Mouse (Mus musculus): ENCODE measurements around the gene Enpp3. TPM values are rescaled to one million over a fixed set of nuclear protein-coding genes. Genes with fewer than 3 reads are reported as not detected.

Enpp3 gene
- polyA plus RNA-seq (2015; fragmentation: Nextera tagmentation; extraction: Ambion mirVana): 1.9 and 2.0 TPM in 2 replicates

DNA sequence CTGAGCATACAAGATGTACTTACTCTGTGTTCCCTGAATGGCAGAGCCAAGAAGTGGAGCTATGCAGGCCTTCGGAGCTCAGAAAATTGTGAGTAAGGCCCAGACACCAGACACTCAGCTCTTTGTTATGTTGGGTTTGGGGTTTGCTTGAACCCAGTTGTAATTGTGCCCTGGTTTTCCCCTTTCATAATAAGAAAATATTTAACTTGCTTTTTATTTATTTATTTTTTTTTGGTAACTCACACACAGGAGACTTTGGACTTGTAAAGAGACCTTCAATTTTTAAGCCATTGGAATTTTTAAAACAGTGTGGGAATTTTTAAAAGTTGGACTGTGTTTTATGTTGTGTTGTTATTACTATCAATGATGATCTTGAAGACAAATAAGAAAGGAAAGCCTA, at the start of gene Enpp3:
TSS of gene Enpp3 (minus strand) at position 148 of the 400 bp plus-strand sequence.
- H3K4me1 ChIP-seq: no peaks in the 10 kb centered on the region
- no peak within 1 kb of the TSS for H3K4me3 ChIP-seq
- H3K9ac ChIP-seq: no peak within 1 kb of the TSS
- no peaks in the 10 kb centered on the region for H3K27me3 ChIP-seq
- no peaks in the 10 kb centered on the region for H3K9me3 ChIP-seq
- no peak for ATAC-seq (ENCODE audit: borderline replicate concordance, extremely low read depth, low FRiP score, low TSS enrichment)
- 87% methylated on average over 1 of the region's 1 CpGs for WGBS
- no peak within 1 kb of the TSS for H3K4me2 ChIP-seq
- H3K27ac ChIP-seq: no peak within 1 kb of the TSS
- H3K36me3 ChIP-seq: no peaks in the 10 kb centered on the region

DNA sequence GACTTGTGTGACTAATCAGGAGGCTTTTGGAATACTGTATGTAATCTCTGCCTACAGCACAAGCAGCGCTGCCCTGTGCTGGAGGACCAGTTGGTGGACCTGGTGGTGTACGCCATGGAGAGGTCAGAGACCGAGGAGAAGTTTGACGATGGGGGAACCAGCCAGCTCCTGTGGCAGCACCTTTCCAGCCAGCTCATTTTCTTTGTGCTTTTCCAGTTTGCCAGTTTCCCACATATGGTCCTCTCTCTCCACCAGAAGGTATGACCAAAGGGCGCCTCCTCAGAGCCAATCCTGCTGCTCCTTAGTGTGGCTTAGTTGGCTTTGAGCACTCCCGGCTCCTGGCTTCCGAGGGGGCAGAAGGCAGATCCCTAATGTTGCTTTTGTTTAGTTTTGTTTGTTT, 45.7 kb upstream of the Enpp3 start:
- Histone ChIP-seq H3K9ac (no peak overlapping the region), H3K27me3 (no peaks in the 10 kb centered on the region), H3K4me3 (no peak overlapping the region), H3K4me1 (no peaks in the 10 kb centered on the region), H3K4me2 (no peak overlapping the region), H3K9me3 (no peaks in the 10 kb centered on the region), H3K27ac (no peak overlapping the region), H3K36me3 (peaks cover 70% of the 10 kb centered on the region)
- no peak for ATAC-seq (ENCODE audit: borderline replicate concordance, extremely low read depth, low FRiP score, low TSS enrichment)
- WGBS: 92% methylated on average over 7 of the region's 7 CpGs

DNA sequence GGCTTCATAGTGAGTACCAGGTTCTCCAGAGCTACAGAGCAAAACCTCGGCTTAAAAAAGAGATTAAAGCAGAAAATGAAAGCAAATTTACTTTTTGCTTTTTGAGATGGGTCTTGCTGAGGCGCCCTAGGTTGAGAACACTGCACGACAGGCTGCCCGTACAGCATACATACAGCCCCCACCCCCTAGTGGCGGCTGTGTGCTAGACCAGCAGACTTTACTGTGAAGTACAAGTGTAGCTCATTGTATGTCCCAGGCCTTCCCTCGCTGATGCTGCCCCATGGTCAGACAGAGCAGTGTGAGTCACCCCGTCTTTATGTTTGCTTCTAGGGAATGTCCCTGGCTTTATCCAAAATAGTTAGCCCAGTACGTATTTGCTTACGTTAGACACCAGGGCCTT, 43.4 kb upstream of the Enpp3 start:
- Histone ChIP-seq H3K9me3 (no peaks in the 10 kb centered on the region), H3K27me3 (no peaks in the 10 kb centered on the region), H3K4me3 (no peak overlapping the region), H3K36me3 (peaks cover 75% of the 10 kb centered on the region), H3K4me1 (no peaks in the 10 kb centered on the region), H3K4me2 (no peak overlapping the region), H3K27ac (no peak overlapping the region), H3K9ac (no peak overlapping the region)
- no peak for ATAC-seq (ENCODE audit: borderline replicate concordance, extremely low read depth, low FRiP score, low TSS enrichment)
- WGBS: 76% methylated on average over 9 of the region's 9 CpGs

DNA sequence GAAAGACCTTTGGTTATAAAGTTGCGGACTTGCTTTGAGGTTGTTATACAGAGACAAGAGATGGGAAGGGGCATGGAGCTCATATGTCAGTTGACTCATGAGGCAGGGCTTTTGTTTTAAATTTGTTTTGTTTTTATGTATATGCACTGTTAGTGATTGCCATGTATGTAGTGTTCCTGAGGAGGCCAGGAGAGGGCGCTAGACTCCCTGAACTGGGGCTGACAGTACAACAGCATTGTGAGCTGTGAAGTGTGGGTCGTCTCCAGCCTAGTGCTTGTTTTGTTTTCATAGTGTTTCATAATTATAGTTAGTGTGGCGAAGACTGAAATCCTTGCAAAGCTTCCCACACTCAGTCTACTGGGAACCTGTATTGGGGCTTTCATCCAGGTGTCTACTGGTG, 31.0 kb upstream of the Enpp3 start:
- ATAC-seq (ENCODE audit: borderline replicate concordance, extremely low read depth, low FRiP score, low TSS enrichment): no peak
- Histone ChIP-seq H3K36me3 (peaks cover 60% of the 10 kb centered on the region), H3K4me1 (no peaks in the 10 kb centered on the region), H3K4me3 (no peak overlapping the region), H3K27me3 (no peaks in the 10 kb centered on the region), H3K9me3 (no peaks in the 10 kb centered on the region), H3K27ac (no peak overlapping the region), H3K4me2 (no peak overlapping the region), H3K9ac (no peak overlapping the region)
- 72% methylated on average over 4 of the region's 4 CpGs for WGBS

DNA sequence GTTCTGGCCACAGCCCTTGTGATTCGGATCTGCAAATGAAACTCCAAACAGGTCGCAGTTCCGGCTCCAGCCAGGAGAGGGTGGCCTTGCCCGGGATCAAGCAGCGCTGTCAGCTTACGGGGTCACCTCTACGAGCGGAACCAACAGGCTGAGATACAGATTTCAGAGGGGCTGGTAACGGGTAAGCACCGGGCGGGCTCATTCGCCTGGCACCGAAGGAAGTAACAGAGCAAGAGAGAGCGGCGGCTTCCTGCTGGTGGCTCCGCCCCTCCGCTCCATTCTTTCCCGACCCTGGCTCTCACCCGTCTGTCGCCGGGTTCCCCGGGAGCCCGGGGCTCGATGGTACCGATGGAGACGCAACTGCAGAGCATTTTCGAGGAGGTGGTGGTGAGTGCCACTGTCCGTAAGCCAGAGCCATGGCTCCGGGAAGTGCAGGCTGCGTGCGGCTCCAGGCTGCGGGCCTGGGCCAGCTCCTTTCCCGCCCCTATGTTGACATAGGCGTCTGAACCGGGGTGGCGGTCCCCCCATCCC, 27.2 kb upstream of the Enpp3 start, which contains the start of gene Med23:
TSS of gene Med23 (plus strand) at position 227 of the 531 bp plus-strand sequence.
- no peaks in the 10 kb centered on the region for H3K4me1 ChIP-seq
- WGBS: under 1% methylated on average over 36 of the region's 36 CpGs

DNA sequence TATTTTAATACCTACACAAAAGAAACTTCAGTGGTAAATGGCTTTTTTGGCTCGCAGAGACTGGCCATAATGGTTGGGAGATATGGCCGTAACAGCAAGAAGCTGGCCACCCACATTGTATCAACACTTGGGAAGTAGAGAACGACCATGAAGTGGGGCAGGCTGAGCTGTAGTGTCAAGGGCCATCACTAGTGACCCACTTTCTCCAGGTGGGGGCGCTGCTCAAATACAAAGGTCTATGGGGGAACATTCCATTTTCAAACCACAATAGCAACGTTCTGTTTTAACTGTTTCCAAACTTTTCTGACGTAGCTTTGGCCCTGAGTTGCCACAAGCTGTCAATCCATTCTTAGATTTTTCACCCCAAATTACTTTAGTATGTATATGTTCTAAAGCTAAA, 21.8 kb upstream of the Enpp3 start:
- Histone ChIP-seq H3K9ac (no peak overlapping the region), H3K27me3 (no peaks in the 10 kb centered on the region), H3K4me3 (no peak overlapping the region), H3K9me3 (no peaks in the 10 kb centered on the region), H3K27ac (no peak overlapping the region), H3K4me1 (no peaks in the 10 kb centered on the region), H3K36me3 (no peaks in the 10 kb centered on the region), H3K4me2 (no peak overlapping the region)
- WGBS: 55% methylated on average over 6 of the region's 6 CpGs
- ATAC-seq (ENCODE audit: borderline replicate concordance, extremely low read depth, low FRiP score, low TSS enrichment): no peak

More for the DNA sequence above, 27.2 kb upstream of the Enpp3 start, which contains the start of gene Med23:
- H3K4me3 ChIP-seq: peak within 1 kb of the TSS; percentile 98
- H3K27ac ChIP-seq: 0 out of 2 replicates have a peak within 1 kb of the TSS, but pooled peaks have one; percentile 51
- peaks cover 26% of the 10 kb centered on the region for H3K36me3 ChIP-seq
- no peaks in the 10 kb centered on the region for H3K9me3 ChIP-seq
- H3K9ac ChIP-seq: peak within 1 kb of the TSS; percentile 92
- peak; percentile 100 for ATAC-seq (ENCODE audit: borderline replicate concordance, extremely low read depth, low FRiP score, low TSS enrichment)
- H3K4me2 ChIP-seq: peak within 1 kb of the TSS; percentile 58
- no peaks in the 10 kb centered on the region for H3K27me3 ChIP-seq

DNA sequence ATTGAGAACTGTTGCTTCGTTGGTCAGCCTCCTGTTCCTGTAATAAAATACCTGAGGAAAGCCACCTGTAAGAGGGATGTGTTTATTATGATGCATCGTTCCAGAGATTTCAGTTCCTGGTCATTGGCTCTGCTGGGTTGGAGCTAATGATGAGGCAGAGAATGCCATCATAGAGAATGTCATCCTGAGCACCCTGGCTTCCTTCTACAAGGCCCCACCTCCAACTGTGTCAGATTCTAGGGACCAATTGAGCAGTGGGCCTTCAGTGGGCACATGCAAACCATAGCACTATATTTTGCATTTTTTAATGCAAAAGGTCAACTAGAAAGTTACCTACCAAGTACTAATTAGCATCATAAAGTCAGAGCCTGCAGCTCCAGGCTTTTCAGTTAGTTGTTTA, 20.5 kb upstream of the Enpp3 start:
- H3K4me1 ChIP-seq: no peaks in the 10 kb centered on the region
- no peak for ATAC-seq (ENCODE audit: borderline replicate concordance, extremely low read depth, low FRiP score, low TSS enrichment)
- no peaks in the 10 kb centered on the region for H3K36me3 ChIP-seq
- H3K9me3 ChIP-seq: no peaks in the 10 kb centered on the region
- 73% methylated on average over 2 of the region's 2 CpGs for WGBS
- no peak overlapping the region for H3K27ac ChIP-seq
- H3K9ac ChIP-seq: no peak overlapping the region
- H3K4me3 ChIP-seq: no peak overlapping the region
- no peaks in the 10 kb centered on the region for H3K27me3 ChIP-seq
- no peak overlapping the region for H3K4me2 ChIP-seq

DNA sequence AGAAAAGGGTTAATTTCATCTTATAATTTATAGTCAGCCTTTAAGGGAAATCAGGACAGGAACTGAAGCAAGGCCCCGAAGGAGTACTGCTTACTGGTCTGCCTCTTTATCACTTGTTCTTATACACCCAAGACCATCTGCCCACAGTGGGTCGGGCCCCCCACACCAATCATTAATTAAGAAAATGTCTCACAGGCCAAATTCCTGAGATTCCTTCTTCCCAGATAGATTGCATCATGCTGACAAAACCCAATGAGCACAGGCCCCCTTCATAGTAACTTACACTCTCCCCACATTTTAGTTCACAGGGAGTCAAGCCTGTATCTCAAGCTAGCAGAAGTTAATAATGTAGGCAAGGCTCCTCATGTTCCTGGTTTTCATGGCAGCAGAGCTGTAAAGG, 625 bp downstream of the Enpp3 start:
- WGBS: 14% methylated on average over 2 of the region's 2 CpGs
- no peak overlapping the region for H3K27ac ChIP-seq

DNA sequence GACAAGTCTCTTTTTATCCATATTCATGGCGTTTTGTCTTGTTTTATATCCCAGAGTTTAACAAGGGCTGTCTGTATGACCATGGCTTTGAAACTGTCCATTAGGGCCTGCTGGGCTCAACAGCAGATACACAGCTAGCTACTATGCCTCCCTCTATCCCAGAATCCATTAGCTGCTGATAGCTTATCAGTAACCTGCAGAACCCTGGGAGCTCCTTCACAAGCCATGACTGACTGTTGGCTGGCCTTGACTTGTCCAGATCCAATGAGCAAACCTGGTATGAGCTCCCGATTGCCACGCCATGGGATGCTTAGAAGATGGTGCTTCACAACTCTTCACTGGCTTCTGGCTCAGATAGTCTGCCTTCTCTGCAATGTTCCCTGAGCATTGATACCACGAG, 1.8 kb downstream of the Enpp3 start:
- H3K9ac ChIP-seq: no peak overlapping the region
- WGBS: 91% methylated on average over 4 of the region's 4 CpGs

More for the DNA sequence above, 625 bp downstream of the Enpp3 start:
- H3K36me3 ChIP-seq: no peaks in the 10 kb centered on the region
- no peak overlapping the region for H3K9ac ChIP-seq
- no peak overlapping the region for H3K4me3 ChIP-seq
- H3K27me3 ChIP-seq: no peaks in the 10 kb centered on the region
- H3K4me2 ChIP-seq: no peak overlapping the region
- no peaks in the 10 kb centered on the region for H3K4me1 ChIP-seq
- ATAC-seq (ENCODE audit: borderline replicate concordance, extremely low read depth, low FRiP score, low TSS enrichment): no peak
- no peaks in the 10 kb centered on the region for H3K9me3 ChIP-seq

DNA sequence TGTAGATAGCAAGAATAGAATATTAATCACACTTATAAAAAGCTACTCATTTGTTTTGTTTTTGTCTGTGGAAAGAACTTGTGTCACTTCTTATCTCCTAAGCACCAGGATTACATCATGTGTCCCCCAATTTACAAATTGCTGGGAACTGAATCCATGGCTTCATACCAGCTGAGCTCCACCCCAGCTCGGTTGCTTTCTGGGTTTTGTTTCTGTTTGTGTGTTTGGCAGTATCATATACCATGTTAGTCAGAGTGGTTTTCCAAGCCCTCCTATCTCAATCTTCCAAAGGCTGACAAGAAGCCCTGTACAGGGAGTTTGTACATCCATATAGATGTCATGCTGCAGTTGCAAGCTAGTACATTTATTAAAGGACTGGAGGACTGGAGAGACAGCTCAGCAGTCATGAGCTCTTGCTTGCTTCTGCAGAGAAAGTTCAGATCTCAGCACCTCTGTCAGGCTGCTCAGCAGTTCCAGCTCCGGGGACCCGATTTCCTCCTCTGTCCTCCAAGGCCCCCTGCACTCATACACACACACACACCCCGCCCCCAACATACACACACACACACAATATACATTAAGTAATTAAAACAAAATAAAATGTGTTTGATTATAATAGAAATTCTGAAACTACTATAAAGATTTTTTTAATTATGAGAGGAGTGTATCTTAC, 6.1 kb downstream of the Enpp3 start:
- no peak overlapping the region for H3K9ac ChIP-seq
- H3K4me3 ChIP-seq: no peak overlapping the region
- H3K27ac ChIP-seq: no peak overlapping the region
- WGBS: 39% methylated on average over 4 of the region's 4 CpGs
- peak overlapping the region; percentile 48 for H3K4me2 ChIP-seq
- no peaks in the 10 kb centered on the region for H3K36me3 ChIP-seq
- H3K4me1 ChIP-seq: peaks cover 16% of the 10 kb centered on the region
- no peaks in the 10 kb centered on the region for H3K27me3 ChIP-seq
- ATAC-seq (ENCODE audit: borderline replicate concordance, extremely low read depth, low FRiP score, low TSS enrichment): no peak
- H3K9me3 ChIP-seq: no peaks in the 10 kb centered on the region

More for the DNA sequence above, 1.8 kb downstream of the Enpp3 start:
- peaks cover 3% of the 10 kb centered on the region; the same call in 1 of the 2 replicates for H3K4me1 ChIP-seq
- H3K4me2 ChIP-seq: no peak overlapping the region
- no peaks in the 10 kb centered on the region for H3K9me3 ChIP-seq
- no peak overlapping the region for H3K27ac ChIP-seq
- no peaks in the 10 kb centered on the region for H3K36me3 ChIP-seq
- no peak for ATAC-seq (ENCODE audit: borderline replicate concordance, extremely low read depth, low FRiP score, low TSS enrichment)
- H3K4me3 ChIP-seq: no peak overlapping the region
- H3K27me3 ChIP-seq: no peaks in the 10 kb centered on the region

DNA sequence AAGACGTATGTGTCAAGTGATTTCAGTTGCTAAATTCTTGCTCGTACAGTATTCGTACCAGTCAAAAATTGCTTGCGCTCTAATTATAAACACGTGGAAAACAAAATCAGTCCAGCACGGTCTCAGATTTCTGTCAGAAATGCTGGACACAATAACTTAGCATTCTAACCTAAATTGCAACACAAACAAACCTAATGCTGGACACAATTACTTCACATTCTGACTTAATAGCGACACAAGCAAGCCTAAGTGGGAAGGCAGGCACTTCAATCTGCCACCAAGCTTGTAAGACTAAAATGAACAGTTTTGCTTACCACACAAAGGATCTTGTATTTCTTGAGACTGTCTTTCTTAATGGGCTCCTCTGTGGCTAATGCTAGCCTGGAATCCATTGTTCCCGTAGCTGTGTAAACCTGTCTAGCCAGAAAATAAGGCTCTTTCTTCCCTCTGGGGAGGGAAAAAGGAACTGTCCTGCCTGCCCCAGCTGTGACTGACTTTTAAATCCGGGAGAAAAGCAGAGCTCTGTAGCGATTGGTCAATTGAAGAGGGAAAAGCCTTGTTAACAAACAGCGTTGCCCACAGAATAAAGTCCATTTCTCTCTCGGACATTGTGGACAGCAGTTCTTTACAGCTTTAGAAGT, 6.8 kb downstream of the Enpp3 start:
- H3K9me3 ChIP-seq: no peaks in the 10 kb centered on the region
- WGBS: 10% methylated on average over 12 of the region's 12 CpGs
- ATAC-seq (ENCODE audit: borderline replicate concordance, extremely low read depth, low FRiP score, low TSS enrichment): no peak; the same call in 1 of the 2 replicates
- no peaks in the 10 kb centered on the region for H3K36me3 ChIP-seq
- H3K4me3 ChIP-seq: peak overlapping the region; percentile 14
- H3K27me3 ChIP-seq: no peaks in the 10 kb centered on the region
- peaks cover 16% of the 10 kb centered on the region for H3K4me1 ChIP-seq
- H3K27ac ChIP-seq: peak overlapping the region; percentile 31; the same call in 1 of the 2 replicates
- H3K4me2 ChIP-seq: peak overlapping the region; percentile 48
- no peak overlapping the region for H3K9ac ChIP-seq
